Mouse (Mus musculus): Measurements from ENCODE around the gene Ndufv1. TPM values are rescaled to one million over a fixed set of nuclear protein-coding genes. Genes with fewer than 3 reads are reported as not detected.

The Ndufv1 gene
- 281 and 291 TPM in 2 replicates for polyA plus RNA-seq (2015; fragmentation: Nextera tagmentation; extraction: Ambion mirVana)

DNA sequence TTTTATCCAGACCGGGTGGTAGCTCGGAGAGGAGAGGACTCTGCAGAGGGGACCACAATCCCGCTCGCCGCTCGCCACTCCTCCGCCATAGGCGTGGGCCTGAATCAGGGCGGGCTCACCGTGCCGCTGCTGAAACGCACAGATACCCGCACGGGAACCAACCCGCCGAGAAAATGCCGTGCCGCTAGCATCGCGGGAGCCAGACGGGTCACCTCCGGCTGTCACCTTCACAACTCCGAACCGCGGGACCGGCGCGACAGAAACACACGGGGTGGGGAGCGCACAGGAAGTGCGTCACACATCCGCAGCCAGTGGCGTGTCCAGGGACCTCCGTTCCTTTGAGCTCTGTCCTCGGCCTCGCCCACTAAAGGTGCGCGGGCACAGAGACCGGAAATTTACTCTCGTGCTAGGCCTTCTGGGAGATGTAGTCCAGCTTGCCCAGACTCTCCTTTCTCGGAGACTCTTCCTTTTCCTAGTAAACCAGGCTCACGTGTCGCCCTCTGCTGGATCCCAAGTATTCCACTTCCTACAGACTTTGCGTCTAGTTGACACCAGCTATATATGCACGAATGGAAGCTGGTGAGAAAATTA lies at the start of gene Ndufv1:
Ndufv1 (minus strand) TSS at position 375 of the 591 bp plus-strand sequence.

DNA sequence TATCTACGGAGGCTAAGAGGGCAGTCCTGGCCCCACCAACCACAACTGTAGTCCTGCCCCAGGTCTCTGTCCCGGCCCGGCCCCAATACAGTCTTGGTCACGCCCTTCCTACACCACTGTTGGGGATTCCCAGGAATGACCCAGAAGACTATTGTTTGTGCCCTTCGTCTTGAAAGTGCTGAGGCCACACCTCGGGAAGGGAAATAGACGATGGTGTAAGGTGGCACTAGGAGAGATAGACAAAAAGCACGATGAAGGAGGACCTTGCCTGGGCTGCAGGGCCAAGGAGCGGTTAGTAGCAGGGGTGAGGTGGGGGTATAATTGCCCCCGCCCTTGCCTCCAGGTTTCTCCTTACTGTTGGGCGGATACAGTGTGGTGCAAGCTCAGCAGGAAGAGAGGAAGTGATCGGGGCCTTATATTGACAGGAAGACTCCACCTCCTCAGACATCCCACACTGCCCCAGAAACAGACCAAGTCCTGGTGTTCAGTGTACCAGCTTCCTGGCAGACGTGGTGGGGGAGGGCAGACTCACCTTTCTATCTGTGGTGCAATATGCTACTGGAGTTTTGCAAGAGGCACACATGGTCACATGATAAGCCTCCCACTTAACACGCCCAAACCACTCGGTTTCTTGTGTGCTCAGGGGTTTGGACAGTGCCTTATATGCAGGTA lies 46.6 kb upstream of the Ndufv1 start, which contains the start of gene Gstp3:
Gstp3 (minus strand) TSS at position 501 of the 672 bp plus-strand sequence.

GRCm38 (mm10) chr19:4045966-4046865 lies 33.6 kb upstream of the Ndufv1 start, which contains the start of gene Gstp2:
Gstp2 (minus strand) TSS chr19:4046023.

GRCm38 (mm10) chr19:4037788-4038232 lies 25.2 kb upstream of the Ndufv1 start, which contains the start of gene Gstp1:
Gstp1 (minus strand) TSS chr19:4037985.

DNA sequence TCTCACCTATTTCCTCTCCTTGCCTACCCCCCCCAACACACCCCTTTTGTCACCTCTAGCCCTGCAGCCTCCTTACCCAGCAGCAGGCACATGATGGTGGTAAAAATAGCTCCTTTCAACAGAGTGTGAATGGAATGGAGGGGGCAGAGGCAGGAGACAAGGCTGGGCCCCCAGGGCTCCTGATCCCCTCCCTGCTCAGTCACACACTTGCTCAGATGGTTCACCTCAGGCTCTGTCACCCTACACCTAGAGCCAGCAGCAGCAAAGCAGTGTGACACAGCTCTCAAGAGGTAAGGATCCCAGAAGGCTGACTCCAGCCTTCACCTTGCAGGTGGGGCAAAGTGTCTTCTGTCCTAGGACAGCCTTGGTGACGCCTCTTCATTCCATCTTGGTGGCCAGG lies 9.5 kb downstream of the Ndufv1 start, which contains the start of gene Doc2g:
Doc2g (plus strand) TSS at position 202 of the 400 bp plus-strand sequence.

GRCm38 (mm10) chr19:4000119-4000900 lies 12.3 kb downstream of the Ndufv1 start, which contains the start of the genes Nudt8 and Gm49405:
Nudt8 (plus strand) TSS chr19:4000580.
Gm49405 (plus strand) TSS chr19:4000626.

DNA sequence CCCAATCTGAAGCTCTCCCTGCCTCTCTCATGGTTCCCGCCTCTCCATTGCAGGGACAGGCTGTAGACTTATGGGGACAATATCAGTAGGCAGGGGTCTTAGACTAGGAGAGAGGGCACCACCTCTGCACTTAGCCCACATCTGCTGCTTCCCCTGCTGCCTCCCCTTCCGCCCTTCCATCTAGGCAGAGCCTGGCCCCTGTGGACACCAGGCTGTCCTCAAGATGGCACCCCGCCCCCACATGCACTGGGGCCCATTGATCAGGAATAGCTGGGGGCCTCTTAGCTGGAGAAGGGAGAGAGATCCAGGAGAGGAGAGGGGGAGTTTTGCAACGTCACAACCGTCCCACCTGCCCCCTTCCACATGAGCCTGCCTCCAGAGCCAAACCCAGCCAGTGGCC lies 20.2 kb downstream of the Ndufv1 start, which contains the start of gene Tbx10:
Tbx10 (plus strand) TSS at position 337 of the 400 bp plus-strand sequence.

GRCm38 (mm10) chr19:3986334-3986733 lies 26.3 kb downstream of the Ndufv1 start, which contains the start of gene Acy3:
Acy3 (plus strand) TSS chr19:3986570.

GRCm38 (mm10) chr19:3972229-3972628 lies 40.4 kb downstream of the Ndufv1 start, which contains the start of gene Aldh3b2:
Aldh3b2 (plus strand) TSS chr19:3972328.

DNA sequence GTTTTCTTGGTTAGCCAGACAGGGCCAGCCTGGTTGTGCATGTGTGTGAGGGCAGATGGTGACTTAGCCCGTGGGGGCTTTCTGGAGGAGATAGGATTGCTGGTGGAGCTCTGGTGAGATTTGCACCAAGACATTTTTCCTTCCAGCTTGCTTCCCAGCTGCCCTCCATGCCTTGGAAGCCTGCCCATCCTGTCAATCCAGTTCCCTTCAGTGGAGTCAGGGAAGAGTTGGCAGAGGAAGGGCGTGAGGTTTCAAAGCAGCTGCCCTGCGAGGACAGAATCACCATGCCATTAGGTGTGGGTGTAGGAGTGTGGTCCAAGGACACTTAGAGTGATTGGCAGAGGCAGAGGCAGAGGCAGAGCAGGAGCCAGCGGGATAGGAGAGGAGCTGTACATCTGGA lies 54.1 kb downstream of the Ndufv1 start, which contains the start of gene Aldh3b3:
Aldh3b3 (plus strand) TSS at position 176 of the 400 bp plus-strand sequence.

Other genes starting within 250 kb of the Ndufv1 start
- 29.7 and 36.1 TPM in 2 replicates for gene Kmt5b, start 245.4 kb downstream of the Ndufv1 start, polyA plus RNA-seq (2015; fragmentation: Nextera tagmentation; extraction: Ambion mirVana)
- gene Chka, start 161.0 kb downstream of the Ndufv1 start, polyA plus RNA-seq (2015; fragmentation: Nextera tagmentation; extraction: Ambion mirVana) = 54.1 and 55.6 TPM in 2 replicates
- 19.2 and 21.3 TPM in 2 replicates for gene Tcirg1, start 105.7 kb downstream of the Ndufv1 start, polyA plus RNA-seq (2015; fragmentation: Nextera tagmentation; extraction: Ambion mirVana)
- gene Ndufs8, start 100.0 kb downstream of the Ndufv1 start, polyA plus RNA-seq (2015; fragmentation: Nextera tagmentation; extraction: Ambion mirVana) = 418 and 427 TPM in 2 replicates
- 5.1 and 5.3 TPM in 2 replicates for gene Aldh3b1, start 83.0 kb downstream of the Ndufv1 start, polyA plus RNA-seq (2015; fragmentation: Nextera tagmentation; extraction: Ambion mirVana)
- 18.9 and 23.6 TPM in 2 replicates for gene Unc93b1, start 77.6 kb downstream of the Ndufv1 start, polyA plus RNA-seq (2015; fragmentation: Nextera tagmentation; extraction: Ambion mirVana)
- gene Aldh3b3, start 54.2 kb downstream of the Ndufv1 start, polyA plus RNA-seq (2015; fragmentation: Nextera tagmentation; extraction: Ambion mirVana) = not detected in 2 replicates
- 0.45 TPM in 2 replicates for gene Aldh3b2, start 40.5 kb downstream of the Ndufv1 start, polyA plus RNA-seq (2015; fragmentation: Nextera tagmentation; extraction: Ambion mirVana)
- gene Acy3, start 26.2 kb downstream of the Ndufv1 start, polyA plus RNA-seq (2015; fragmentation: Nextera tagmentation; extraction: Ambion mirVana) = 4.4 and 5.1 TPM in 2 replicates
- gene Tbx10, start 20.1 kb downstream of the Ndufv1 start, polyA plus RNA-seq (2015; fragmentation: Nextera tagmentation; extraction: Ambion mirVana) = 0.12 TPM in 1 of 2 replicates, not detected in the other
- gene Nudt8, start 12.2 kb downstream of the Ndufv1 start, polyA plus RNA-seq (2015; fragmentation: Nextera tagmentation; extraction: Ambion mirVana) = 26.9 and 27.1 TPM in 2 replicates
- gene Gm49405, start 12.2 kb downstream of the Ndufv1 start, polyA plus RNA-seq (2015; fragmentation: Nextera tagmentation; extraction: Ambion mirVana) = 2.2 and 2.6 TPM in 2 replicates
- gene Doc2g, start 9.5 kb downstream of the Ndufv1 start, polyA plus RNA-seq (2015; fragmentation: Nextera tagmentation; extraction: Ambion mirVana) = 3.2 TPM in 2 replicates
- 590 and 603 TPM in 2 replicates for gene Gstp1, start 25.2 kb upstream of the Ndufv1 start, polyA plus RNA-seq (2015; fragmentation: Nextera tagmentation; extraction: Ambion mirVana)
- 0.48 and 2.7 TPM in 2 replicates for gene Gstp2, start 33.2 kb upstream of the Ndufv1 start, polyA plus RNA-seq (2015; fragmentation: Nextera tagmentation; extraction: Ambion mirVana)
- gene Gstp3, start 46.8 kb upstream of the Ndufv1 start, polyA plus RNA-seq (2015; fragmentation: Nextera tagmentation; extraction: Ambion mirVana) = not detected in 2 replicates
- not detected in 2 replicates for gene Cabp2, start 68.8 kb upstream of the Ndufv1 start, polyA plus RNA-seq (2015; fragmentation: Nextera tagmentation; extraction: Ambion mirVana)
- 74.2 and 77.2 TPM in 2 replicates for gene Cdk2ap2, start 84.4 kb upstream of the Ndufv1 start, polyA plus RNA-seq (2015; fragmentation: Nextera tagmentation; extraction: Ambion mirVana)
- 90.8 and 110 TPM in 2 replicates for gene Pitpnm1, start 87.2 kb upstream of the Ndufv1 start, polyA plus RNA-seq (2015; fragmentation: Nextera tagmentation; extraction: Ambion mirVana)
- gene Aip, start 113.1 kb upstream of the Ndufv1 start, polyA plus RNA-seq (2015; fragmentation: Nextera tagmentation; extraction: Ambion mirVana) = 103 and 106 TPM in 2 replicates
- not detected in 2 replicates for gene Gpr152, start 127.0 kb upstream of the Ndufv1 start, polyA plus RNA-seq (2015; fragmentation: Nextera tagmentation; extraction: Ambion mirVana)
- gene Cabp4, start 131.2 kb upstream of the Ndufv1 start, polyA plus RNA-seq (2015; fragmentation: Nextera tagmentation; extraction: Ambion mirVana) = 0.26 and 0.76 TPM in 2 replicates
- 94.3 and 112 TPM in 2 replicates for gene Coro1b, start 135.8 kb upstream of the Ndufv1 start, polyA plus RNA-seq (2015; fragmentation: Nextera tagmentation; extraction: Ambion mirVana)
- 0.70 TPM in 1 of 2 replicates, not detected in the other for gene Ptprcap, start 140.8 kb upstream of the Ndufv1 start, polyA plus RNA-seq (2015; fragmentation: Nextera tagmentation; extraction: Ambion mirVana)
- 41.9 and 53.4 TPM in 2 replicates for gene Rps6kb2, start 150.5 kb upstream of the Ndufv1 start, polyA plus RNA-seq (2015; fragmentation: Nextera tagmentation; extraction: Ambion mirVana)
- 6.2 and 6.6 TPM in 2 replicates for gene Carns1, start 162.7 kb upstream of the Ndufv1 start, polyA plus RNA-seq (2015; fragmentation: Nextera tagmentation; extraction: Ambion mirVana)
- gene Tbc1d10c, start 178.5 kb upstream of the Ndufv1 start, polyA plus RNA-seq (2015; fragmentation: Nextera tagmentation; extraction: Ambion mirVana) = 1.2 and 1.6 TPM in 2 replicates
- 572 and 576 TPM in 2 replicates for gene Ppp1ca, start 179.3 kb upstream of the Ndufv1 start, polyA plus RNA-seq (2015; fragmentation: Nextera tagmentation; extraction: Ambion mirVana)
- 14.9 and 15.7 TPM in 2 replicates for gene Rad9a, start 188.9 kb upstream of the Ndufv1 start, polyA plus RNA-seq (2015; fragmentation: Nextera tagmentation; extraction: Ambion mirVana)
- gene Clcf1, start 201.4 kb upstream of the Ndufv1 start, polyA plus RNA-seq (2015; fragmentation: Nextera tagmentation; extraction: Ambion mirVana) = 1.2 and 1.3 TPM in 2 replicates
- gene AC109138.7, start 201.6 kb upstream of the Ndufv1 start, polyA plus RNA-seq (2015; fragmentation: Nextera tagmentation; extraction: Ambion mirVana) = not detected in 2 replicates
- 32.9 and 33.0 TPM in 2 replicates for gene Pold4, start 219.1 kb upstream of the Ndufv1 start, polyA plus RNA-seq (2015; fragmentation: Nextera tagmentation; extraction: Ambion mirVana)